Mouse (Mus musculus) cerebellum, postnatal 4 days (tissue): ENCODE results near the gene Tm6sf1.
"Not testable (repeated sequence)": the region's sequence is repeated elsewhere in the genome, so short reads cannot be mapped to it uniquely, and the experiment has no call there.

Experiments
- DNase-seq, 2 experiments: peaks; one replicate each; pipeline ENCODE4 v3.0.0; 2022; ENCODE audit warnings: low spot score in 2 of 2, mixed read lengths in 1 of 2

The Tm6sf1 gene

DNA sequence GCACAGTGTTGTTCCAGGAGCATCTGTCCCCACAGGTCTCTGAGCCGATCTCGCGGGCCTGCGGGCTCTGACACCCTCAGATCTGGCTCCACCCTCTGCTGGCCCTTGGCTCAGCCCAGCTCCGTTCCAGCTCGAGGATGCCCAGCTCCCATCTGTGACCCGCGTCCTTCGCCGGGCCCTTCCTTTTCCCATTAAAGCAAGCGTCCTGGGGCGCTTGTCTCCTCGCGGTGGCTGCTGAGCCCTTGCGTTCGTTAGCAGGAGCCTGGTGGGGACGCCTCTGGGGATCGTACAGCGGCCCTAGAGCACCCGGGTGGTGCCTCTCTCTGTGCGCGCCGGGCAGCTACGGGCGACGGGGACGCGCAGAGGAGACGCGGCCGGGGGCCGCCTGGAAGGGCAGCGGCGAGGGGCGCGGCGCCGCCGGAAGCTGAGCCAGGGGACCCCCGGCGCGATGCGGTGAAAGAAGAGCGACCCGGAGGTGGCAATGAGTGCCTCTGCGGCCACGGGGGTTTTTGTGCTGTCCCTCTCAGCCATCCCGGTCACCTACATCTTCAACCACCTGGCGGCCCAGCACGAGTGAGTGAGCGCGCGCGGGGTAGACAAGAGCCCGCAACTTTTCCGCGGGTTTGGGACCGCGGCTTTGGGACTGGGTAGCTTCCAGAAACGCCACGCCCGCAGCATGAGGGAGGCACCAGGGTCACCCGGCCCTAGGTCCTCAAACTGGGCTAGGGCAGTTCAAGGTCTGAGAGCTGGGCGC is at the start of gene Tm6sf1:
Gene Tm6sf1 (plus strand): TSS at position 34 of the 754 bp plus-strand sequence.
- DNase-seq, result peak in 1 of 2 experiments; percentile 28

DNA sequence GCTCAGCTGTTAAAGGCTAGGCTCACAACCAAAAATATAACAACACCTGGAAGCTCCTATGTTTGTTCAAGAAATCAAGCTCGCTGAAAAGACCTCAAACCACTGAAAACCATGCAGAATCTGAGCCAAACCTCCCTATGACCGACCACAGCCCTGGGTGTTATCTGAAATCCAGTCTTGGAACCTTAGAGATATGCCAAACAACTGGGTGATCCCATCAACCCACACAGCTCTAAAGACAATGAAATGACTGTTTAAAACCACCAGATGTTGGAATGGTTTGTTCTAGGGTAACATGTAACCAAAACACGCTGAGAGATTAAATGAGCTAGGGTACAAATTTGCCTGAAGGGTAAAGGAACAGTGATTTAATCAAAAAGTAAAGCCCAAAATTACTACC is 33.9 kb upstream of the Tm6sf1 start:
- no peak for DNase-seq

DNA sequence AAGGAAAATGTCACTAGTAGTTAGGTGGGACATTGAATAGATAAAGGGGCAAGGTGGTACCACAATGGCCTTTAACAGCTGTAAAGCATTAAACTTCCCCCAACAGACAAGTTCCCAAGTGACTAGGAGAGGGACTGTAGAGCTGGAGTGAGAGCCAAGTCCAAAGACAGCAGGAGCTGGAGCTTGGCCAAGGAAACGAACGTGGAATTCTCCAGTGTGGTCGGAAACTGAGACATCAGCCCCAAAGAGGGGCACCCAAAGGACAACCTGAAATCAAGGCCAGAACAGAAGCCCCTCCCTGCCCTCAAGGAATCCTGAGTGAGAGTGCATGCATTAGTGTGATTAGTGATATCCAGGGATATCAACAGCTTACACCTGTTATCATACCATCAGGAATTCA is 33.4 kb upstream of the Tm6sf1 start:
- DNase-seq, result peak in 1 of 2 experiments; percentile 26

DNA sequence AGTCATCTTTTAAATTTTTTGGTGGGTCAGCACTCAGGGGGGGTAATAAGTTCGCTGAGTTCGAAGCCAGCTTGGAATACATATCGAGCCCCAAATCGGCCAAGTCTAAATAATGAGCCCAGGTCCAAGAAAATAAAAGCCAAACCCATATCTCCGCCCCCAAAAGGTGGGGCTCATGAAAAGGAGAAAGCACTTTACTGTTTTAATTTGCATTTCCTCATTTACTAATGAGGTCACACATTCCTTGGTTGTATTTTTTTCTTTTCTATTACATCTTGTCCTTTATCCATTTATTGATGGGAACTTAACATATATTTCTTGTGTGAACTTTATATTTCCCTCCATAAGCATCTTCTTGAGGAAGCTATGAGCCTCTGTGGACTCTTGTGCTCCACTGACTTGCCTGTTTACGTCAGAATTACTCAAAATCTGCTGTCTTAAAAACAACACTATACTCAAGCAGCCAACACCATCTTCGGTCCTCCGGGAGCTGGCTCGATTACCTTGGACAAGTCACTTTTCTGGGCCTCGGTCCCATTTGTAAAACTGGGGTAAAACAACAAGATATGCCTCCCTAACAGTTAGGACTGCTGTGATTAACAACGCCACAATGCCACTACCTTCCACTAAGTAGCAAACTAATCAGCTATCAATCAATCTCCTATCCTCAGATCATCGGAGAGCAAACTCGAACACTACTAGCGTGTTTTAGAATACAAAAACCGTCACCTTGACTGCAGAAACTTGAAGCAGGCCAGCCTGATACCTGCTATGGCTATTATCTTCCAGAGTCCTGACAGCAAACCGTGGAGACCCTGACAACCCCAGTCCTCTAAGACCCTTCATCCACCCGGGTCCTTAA is 30.8 kb upstream of the Tm6sf1 start:
- DNase-seq, result no peak

DNA sequence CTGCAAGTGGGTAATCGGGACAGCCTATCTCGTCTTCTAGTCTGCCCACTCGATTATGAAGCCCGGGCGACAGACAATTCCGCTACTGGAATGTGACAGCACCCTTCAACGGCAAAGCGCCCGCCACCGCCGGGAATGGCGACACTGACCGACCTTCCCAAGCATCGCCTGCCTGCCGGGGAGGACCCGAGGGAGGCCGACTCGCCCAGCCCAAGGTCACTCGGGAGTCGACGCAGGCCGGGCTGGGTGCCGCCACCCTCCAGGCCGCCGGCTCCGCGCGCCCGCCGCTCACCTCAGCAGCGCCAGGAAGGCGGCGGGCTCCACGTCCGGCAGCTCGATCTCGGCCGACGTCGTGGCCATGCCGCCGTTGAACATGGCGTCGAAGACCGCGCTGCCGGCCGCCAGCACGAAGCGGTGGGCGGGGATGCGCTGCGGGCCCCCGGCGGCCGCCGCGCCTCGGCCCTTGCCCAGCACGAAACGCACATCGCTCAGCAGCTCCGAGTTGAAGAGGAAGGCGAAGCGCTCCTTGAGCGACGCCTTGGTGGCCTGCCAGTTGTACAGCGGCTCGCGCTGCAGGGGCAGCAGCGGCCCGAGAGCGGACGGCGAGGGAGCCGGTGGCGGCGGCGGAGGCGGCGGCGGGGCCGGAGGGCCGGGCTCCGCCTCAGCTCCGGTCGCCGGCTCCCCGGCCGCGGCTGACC is 30.0 kb upstream of the Tm6sf1 start:
- peak; percentile 33 to 49 for DNase-seq

DNA sequence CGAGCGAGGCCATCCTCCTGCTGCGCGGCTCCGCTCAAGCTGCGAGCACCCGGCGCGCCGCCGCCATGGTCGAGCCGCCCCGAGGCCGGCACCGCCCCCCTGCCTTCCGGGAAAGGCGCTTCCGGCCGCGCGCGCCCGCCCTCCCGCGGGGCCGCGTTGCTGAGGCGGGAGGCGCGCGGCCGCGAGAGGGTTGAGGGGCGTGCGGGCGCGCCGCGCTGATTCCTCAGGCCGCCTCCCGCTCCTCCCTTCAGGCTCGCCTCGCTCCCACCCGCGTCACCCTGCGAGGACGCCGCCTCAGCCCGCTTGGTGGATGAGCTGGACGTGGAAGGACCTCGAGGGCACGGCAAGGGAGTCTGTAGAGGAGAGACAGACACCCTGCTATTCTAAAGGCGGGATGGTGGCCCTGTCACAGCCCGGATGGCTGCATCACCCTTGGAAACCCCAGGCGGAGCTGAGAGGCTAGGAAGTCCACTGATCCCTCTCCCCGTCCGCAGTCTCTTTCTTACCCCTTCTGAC is 29.4 kb upstream of the Tm6sf1 start, which contains the start of gene Btbd1:
Gene Btbd1 (minus strand): TSS at position 53 of the 516 bp plus-strand sequence.
- DNase-seq, result peak; percentile 61 to 82

DNA sequence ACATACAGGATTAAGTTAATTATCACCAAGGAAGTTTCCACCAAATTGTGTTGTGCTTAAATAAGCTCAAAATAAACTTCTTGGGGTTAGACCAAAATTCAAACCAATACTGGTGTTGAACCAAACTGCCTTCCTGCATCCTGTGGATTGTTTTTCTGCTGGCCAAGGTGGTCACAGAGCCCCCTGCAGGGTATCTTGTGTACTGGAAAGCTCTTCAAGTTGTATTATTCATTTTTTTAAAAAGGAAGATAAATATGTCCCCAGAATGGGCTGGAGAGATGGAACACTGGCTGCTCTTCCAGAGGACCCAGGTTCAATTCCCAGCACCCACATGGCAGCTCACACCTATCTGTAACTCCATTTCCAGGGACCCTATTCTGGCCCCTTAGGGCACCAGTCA is 24.0 kb upstream of the Tm6sf1 start:
- no peak for DNase-seq

DNA sequence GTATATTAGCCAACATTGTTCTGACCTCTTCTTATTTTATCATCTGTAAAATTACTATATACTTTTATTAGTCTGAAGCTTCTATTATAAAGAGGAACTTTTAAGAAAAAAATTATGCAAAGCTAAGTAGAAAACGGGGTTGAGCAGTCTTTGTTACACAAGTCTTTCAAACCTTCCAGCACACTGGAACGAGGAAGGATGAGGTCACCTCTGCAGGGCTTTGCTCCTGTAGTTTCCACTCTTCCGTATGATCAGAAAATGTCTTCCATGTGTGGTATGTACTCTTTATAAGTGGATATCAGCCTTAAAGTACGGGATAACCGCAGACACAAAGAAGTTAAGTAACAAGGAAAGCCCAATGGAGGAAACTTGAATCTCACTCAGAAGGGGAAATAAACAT is 23.4 kb upstream of the Tm6sf1 start:
- no peak for DNase-seq

DNA sequence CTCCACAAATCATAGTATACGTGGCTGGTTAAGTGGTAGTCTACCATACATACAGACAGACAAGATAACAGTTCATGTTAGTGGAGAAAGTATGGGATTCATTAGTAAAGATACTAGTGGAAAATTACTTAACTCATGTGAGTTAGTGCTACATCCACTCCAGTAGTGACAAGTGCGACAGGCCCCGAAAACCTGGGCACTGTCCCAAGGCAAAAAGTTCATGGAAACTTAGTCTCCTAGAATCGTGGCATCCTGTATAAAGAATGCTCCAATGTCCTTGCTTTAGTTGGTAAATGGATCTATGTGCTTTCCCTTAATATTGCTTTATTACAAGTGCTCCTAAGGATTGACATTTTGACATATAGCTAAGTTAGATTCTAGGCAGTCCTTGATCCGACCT is 21.0 kb upstream of the Tm6sf1 start:
- DNase-seq, result not testable (repeated sequence)

DNA sequence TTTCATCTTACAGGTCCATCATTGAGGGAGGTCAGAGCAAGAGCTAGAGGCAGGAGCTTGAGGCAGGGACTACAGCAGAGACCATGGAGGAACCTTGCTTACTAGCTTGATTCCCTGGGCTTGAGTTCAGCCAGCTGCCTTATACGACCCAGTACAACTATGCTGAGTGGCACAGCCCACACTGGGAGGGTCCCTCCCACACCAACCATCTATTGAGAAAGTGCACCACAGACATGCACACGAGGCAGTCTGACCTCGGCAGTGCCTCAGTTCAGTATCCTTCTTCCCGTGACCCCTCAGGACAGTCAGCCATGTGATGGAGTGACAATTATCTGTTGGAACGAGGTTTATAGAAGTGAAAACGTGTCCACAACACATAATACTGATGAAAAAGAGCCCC is 19.1 kb upstream of the Tm6sf1 start:
- DNase-seq, result no peak

DNA sequence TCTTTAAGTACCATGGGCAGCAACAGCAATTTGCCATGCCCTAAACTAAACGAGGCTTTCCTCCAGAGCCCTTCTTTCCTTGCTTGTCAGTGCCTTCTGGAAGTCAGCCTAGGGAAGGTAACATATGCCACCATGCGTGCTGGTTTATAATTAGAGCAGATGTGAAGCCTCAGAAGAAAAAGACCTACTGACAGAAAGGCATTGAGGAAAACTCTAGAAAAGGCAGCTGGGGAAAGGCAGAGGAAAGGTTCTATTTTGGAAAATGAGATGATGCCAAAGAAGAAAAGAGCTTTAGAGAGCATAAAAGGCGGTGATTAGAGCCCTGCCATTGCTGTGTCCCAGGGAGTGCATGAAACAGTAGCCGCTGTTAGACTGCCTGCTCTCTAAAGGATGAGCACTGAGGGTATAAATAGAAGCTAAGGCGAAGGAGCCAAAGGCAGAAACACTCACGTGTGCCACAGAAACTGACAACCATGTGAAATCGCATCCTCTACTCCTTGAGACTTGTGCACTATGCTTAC is 18.1 kb upstream of the Tm6sf1 start:
- DNase-seq, result no peak

DNA sequence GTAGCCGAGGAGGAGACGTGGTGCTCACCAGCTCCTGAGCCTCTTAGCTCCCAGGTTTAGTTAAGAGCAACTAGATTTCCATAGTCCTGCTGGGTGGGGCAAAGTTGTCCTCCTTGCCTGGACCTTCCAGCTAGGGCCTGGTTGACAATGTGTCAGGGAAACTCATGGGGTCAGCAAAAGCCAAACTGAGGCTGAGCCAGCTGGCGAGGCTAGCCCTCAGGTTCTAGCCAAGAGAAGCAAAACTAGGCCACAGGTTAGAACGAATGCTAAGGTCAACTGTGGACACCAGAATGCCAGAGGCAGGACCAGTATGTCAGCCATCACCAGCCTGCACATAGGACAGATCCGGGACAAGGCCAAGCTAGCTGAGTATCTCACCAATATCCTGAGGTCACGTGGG is 17.4 kb upstream of the Tm6sf1 start:
- DNase-seq, result no peak

DNA sequence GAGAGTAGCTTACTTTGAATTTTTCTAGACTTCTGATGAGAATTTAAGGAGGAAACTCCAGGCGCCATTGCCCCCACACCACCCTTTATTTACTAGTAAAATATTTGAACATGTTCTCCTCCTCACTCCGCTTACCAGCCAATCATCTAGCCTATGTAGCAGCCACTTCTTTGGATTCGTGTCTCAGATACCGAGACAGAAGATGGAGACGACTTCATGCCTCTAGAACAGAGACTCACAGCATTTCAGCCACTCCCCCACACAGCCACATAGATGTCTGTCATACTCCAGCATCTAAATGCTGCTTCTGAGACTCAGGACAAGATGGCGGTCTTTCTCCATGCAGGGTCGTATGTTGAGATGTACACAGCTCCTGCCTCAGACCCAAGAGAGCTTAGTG is 16.7 kb upstream of the Tm6sf1 start:
- no peak for DNase-seq

DNA sequence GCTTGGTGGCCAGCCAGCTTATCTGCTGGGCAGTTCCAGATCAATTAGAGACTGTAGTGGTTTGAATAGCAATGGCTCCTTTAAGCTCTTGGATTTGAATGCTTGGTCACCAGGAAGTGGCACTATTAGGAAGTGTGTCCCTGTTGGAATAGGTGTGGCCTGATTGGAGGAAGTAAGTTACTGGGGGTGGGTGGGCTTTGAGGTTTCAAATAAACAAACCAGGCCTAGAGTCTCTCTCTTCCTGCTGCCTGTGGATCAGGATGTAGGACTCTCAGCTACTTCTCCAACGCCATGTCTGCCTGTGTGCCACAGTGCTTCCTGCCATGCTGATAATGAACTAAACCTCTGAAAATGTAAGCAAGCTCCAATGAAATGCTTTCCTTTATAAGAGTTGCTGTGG is 15.8 kb upstream of the Tm6sf1 start:
- no peak for DNase-seq

DNA sequence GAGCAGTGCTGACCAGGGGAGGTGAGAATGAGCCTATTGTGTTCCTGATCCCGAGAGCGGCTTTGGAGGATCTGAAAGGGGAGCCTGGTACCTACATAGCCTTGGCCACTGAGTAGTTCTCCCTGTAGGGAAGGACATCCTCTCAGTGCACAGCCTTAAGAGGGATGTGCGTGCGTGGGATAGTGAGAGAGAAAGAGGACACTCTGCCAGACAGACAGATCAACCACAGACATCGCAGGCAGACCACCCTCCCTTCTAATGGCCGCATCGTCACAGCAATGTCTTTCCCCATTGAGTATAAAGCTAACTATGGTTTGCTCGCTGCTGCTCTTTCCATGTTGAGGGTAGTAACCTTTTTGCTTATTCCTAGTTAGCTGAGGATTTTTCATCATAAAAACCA is 14.9 kb upstream of the Tm6sf1 start:
- DNase-seq, result no peak

DNA sequence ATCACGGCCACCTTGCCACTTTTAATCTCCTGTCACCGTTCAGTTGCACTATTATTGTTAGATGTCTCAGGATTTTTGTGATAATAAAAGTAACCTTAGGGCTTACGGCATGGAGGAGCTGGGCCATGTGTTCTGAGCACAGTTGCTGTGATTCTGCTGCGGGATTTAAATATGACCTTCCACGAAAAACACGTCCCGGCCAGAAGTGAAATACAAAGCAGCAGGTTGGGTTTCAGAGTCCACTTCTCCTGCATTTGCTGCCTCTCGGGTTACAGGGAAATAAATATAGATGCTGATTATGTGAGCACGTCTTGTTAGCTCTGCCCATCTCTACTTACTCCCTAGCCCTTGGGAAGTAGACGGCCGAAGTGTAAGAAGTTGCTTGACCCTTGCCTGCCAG is 14.0 kb upstream of the Tm6sf1 start:
- DNase-seq, result no peak

DNA sequence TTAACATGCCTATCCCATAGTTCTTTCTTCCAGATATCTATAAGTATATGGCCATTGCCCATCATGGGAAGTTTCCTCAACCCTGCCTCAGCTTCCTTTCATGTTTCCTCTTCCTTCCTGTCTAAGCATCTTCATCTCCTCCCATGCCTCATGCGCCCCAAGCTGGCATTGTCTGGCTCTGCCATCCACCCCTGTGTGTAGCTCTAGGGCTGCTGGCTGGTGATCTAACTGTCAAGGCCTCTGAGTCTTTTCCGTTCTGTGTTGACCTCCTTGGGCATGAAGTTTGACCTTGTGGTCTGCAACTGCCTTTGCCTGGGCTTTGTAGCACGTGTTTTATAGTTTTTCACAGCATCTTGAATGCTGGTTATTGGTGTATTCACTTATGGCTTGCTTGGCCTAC is 13.5 kb upstream of the Tm6sf1 start:
- no peak for DNase-seq

DNA sequence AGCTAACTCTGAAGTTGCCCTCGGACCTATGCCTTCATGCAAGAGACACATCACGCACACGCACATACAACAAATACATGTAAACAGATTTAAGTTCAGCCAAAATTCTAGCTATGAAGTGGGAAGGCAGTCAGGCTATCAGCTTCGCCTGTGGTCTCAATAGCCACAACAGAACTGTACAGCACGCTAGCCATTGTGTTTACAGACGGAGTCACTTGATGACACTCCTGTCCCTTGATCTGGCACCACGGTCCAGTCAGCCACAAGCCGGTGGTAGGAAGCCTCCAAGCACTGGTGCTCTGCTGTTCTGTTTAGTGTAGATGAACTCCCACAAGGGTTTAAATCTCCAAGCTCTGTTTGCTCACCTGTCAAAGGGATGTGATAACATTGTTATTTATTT is 12.8 kb upstream of the Tm6sf1 start:
- DNase-seq, result no peak

DNA sequence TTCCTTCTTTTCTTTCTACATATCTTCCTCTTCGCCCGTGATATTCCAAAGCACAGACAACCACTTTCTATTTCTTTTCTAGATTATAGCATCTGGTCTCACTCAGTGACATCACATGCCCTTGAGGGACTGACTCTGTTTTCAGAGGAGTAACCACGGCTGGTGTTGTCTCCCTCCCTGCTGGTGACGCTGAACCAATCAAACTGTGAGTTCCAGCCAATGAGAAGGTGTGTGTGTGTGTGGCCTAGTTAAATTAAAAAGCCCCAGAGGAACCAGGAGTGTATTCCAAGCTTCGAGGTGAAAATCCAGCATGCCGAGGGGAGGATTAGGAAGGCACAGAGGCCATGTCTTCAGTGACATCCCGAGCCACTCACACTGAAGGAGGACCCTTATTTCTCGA is 11.8 kb upstream of the Tm6sf1 start:
- DNase-seq, result no peak

DNA sequence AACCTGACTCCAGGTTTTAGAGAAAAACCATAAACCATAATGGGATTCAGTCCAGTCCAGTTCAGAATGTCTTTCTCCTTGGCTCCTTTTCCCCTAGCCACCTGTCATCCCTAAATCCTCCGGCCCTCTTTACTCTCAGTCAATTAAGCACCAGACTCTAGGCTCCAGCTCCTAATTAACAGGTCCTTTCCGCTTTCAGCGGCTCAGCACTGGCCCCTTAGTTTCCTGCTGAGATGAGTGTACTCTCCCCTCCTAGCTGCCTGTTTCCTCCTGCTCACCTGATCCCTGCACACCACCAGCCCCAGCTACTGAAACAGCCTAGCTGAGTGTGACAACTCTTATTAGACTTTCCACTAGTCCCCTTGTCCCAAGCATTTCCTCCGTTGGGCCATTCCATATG is 11.0 kb upstream of the Tm6sf1 start:
- DNase-seq, result no peak

DNA sequence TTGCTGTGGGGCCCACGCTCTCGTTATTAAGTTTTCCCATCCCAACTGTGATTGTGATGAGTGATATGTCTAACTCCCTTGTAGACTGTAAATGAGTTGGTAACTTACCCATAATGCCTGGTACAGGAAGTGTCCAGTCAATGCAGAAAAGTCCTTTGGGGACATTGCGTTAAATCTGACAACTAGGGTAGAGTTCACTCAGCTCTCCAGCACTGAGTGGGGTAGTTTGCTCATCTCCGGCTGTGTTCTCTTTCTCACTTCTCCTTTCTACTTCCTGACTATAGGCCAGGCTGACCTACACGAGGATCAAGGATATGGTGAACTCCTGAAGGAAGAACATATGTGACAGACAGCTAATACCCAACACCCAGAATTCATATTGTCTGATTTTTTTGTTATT is 9.6 kb upstream of the Tm6sf1 start:
- no peak for DNase-seq

DNA sequence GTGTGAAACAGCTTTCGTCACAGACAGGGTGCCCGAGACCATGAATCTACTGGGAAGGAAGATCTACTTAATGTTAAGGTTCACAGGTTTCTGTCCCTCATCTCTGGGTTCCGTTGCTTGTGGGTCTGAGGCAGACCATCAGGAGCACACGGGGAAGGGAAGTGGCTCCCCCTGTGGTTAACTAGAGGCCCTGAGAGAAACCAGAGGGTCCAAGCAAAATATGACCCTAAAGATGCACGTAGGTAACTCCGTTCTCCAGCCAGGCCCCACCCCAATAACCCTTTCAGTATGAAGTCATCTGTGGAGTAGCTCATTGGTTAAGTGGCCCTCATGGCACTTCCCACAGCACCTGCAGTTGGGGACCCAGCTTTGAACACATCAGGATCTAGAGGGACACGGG is 9.2 kb upstream of the Tm6sf1 start:
- DNase-seq, result no peak
